Mouse (Mus musculus) small intestine, adult 2 months (tissue): ENCODE measurements around the gene Coro1c.

ENCODE experiments used
- CTCF ChIP-seq: fragments of 200-500 bp; IDR thresholded peaks from 2 replicates; pipeline ENCODE4 v1.5.1; 2012; ENCODE audit warnings: low read depth, mild to moderate bottlenecking, control low read depth, inconsistent platforms, low read length, moderate library complexity, mixed read lengths; ENCODE audit not compliant: insufficient replicate concordance, insufficient read length; ENCODE audit errors: extremely low read depth
- POLR2A ChIP-seq: fragments of 200-500 bp; IDR thresholded peaks from 2 replicates; pipeline ENCODE4 v1.6.1; 2012; ENCODE audit warnings: low read depth, mild to moderate bottlenecking, control low read depth, inconsistent platforms, low read length, moderate library complexity

DNA sequence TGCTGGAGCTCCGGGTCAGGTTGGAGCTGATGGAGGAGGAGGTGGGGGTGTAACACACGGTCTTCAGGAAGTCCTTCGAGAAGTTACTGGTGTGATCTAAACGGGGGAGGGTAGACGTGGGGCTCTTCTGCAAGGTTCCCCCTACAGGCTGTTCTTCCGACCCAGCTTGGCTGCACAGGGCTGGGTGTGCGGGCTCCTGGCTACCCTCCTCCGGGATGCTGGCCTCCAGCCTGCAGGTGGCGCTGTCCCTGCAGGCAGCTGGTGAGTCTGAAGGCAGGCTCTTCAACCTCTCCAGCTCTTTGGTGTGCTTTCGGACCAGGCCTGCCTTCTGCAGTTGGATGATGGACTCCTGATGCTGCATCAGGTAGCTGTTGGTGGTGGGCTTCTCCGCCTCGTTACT is 34.0 kb upstream of the Coro1c start:
- TF ChIP-seq CTCF (peak; percentile 49; the same call in 1 of the 2 replicates), POLR2A (no peak)
